Mouse (Mus musculus) liver, postnatal 0 days (tissue): ENCODE data around the gene Mocs1. TPM values are rescaled to one million over a fixed set of nuclear protein-coding genes. Genes with fewer than 3 reads are reported as not detected.

Experiments
- ATAC-seq: fragments of 200-750 bp; cut with Nextera tagmentation; 2 replicates; pipeline ENCODE4 v1.8.0; 2017; ENCODE audit warnings: mild to moderate bottlenecking, moderate library complexity
- DNase-seq: peaks from one replicate; pipeline ENCODE4 v3.0.0-alpha.2; 2016
- H3K27ac ChIP-seq: fragments of 300-500 bp; sonication (generic); 2 replicates; pipeline ENCODE4 v1.5.1; 2014; ENCODE audit warnings: antibody characterized with exemption, moderate library complexity, mild to moderate bottlenecking, low read depth
- H3K27me3 ChIP-seq: fragments of 300-500 bp; sonication (generic); 2 replicates; pipeline ENCODE4 v1.6.1; 2014; ENCODE audit warnings: low read length, control low read depth, mixed read lengths; ENCODE audit not compliant: insufficient read depth
- H3K36me3 ChIP-seq: fragments of 300-500 bp; sonication (generic); replicated peaks from 2 replicates; pipeline ENCODE4 v1.6.1; 2014; ENCODE audit warnings: mild to moderate bottlenecking, control low read depth, low read length, moderate library complexity, mixed read lengths; ENCODE audit not compliant: insufficient read depth
- H3K4me1 ChIP-seq: fragments of 300-500 bp; sonication (generic); 2 replicates; pipeline ENCODE4 v1.6.1; 2014; ENCODE audit warnings: antibody characterized with exemption, mild to moderate bottlenecking, control low read depth; ENCODE audit not compliant: insufficient read depth
- H3K4me2 ChIP-seq: fragments of 300-500 bp; sonication (generic); 2 replicates; pipeline ENCODE4 v1.6.1; 2014; ENCODE audit warnings: low read depth, mild to moderate bottlenecking, low read length, moderate library complexity, mixed read lengths
- H3K4me3 ChIP-seq: fragments of 300-500 bp; sonication (generic); 2 replicates; pipeline ENCODE4 v1.5.1; 2014; ENCODE audit warnings: low read depth, low read length
- H3K9ac ChIP-seq: fragments of 300-500 bp; sonication (generic); replicated peaks from 2 replicates; pipeline ENCODE4 v1.6.1; 2014; ENCODE audit warnings: mild to moderate bottlenecking, moderate library complexity
- H3K9me3 ChIP-seq: fragments of 300-500 bp; sonication (generic); 2 replicates; pipeline ENCODE4 v1.6.1; 2016; ENCODE audit warnings: mild to moderate bottlenecking, control low read depth, low read length, mixed read lengths
- CTCF ChIP-seq: sonication (generic); IDR thresholded peaks from 2 replicates; pipeline ENCODE4 v1.5.1; 2016; ENCODE audit warnings: antibody characterized with exemption, low read depth
- EP300 ChIP-seq: IDR thresholded peaks from 2 replicates; pipeline ENCODE4 v1.6.1; 2016; ENCODE audit warnings: antibody characterized with exemption, low read depth, mild to moderate bottlenecking
- WGBS: fragments of 180-500 bp; shearing (Covaris S2); extraction: QIAGEN DNeasy Blood & Tissue Kit; methylation state at CpG from one replicate; pipeline ENCODE4 v1.1.7; 2014; ENCODE audit not compliant: insufficient replicate concordance; 5-methylcytosine and 5-hydroxymethylcytosine counted together
- polyA plus RNA-seq: library from polyadenylated mRNA; unstranded; fragments of >200 nt; fragmentation: Nextera tagmentation; extraction: Ambion mirVana; gene quantifications from 2 replicates; pipeline ENCODE4 v1.2.1, GENCODE M21; 2015

The Mocs1 gene
- 8.8 and 11.8 TPM in 2 replicates for polyA plus RNA-seq

- ATAC-seq = peak; percentile 98
- Histone ChIP-seq H3K4me1 (peaks cover 37% of the 10 kb centered on the region), H3K27ac (peak within 1 kb of the TSS; percentile 93), H3K27me3 (no peaks in the 10 kb centered on the region), H3K4me3 (peak within 1 kb of the TSS; percentile 75), H3K9ac (peak within 1 kb of the TSS; percentile 91), H3K36me3 (peaks cover 4% of the 10 kb centered on the region), H3K4me2 (peak within 1 kb of the TSS; percentile 74), H3K9me3 (no peaks in the 10 kb centered on the region)
- under 1% methylated on average over 28 of the region's 28 CpGs for WGBS
- DNase-seq = peak; percentile 97
- TF ChIP-seq EP300 = peak; percentile 58; the same call in 1 of the 2 replicates
- TF ChIP-seq CTCF = 0 out of 2 replicates have a peak, but pooled peaks have one; percentile 7
Observed at GRCm38 (mm10) chr17:49428239-49428688, at the start of gene Mocs1. TSS of gene Mocs1 (plus strand) at chr17:49428362.

GRCm38 (mm10) chr17:49379645-49380044 lies 48.5 kb upstream of the Mocs1 start:
- Histone ChIP-seq H3K27ac (no peak overlapping the region), H3K4me2 (no peak overlapping the region), H3K36me3 (no peaks in the 10 kb centered on the region), H3K9ac (no peak overlapping the region), H3K4me1 (no peaks in the 10 kb centered on the region), H3K9me3 (no peaks in the 10 kb centered on the region), H3K4me3 (no peak overlapping the region), H3K27me3 (no peaks in the 10 kb centered on the region)
- ATAC-seq (no peak), DNase-seq (no peak)
- TF ChIP-seq EP300 = no peak
- no peak for TF ChIP-seq CTCF
- 74% methylated on average over 4 of the region's 4 CpGs for WGBS

GRCm38 (mm10) chr17:49384217-49384943 lies 43.8 kb upstream of the Mocs1 start:
- H3K4me2 ChIP-seq = no peak overlapping the region
- WGBS = 38% methylated on average over 6 of the region's 6 CpGs

GRCm38 (mm10) chr17:49387741-49388140 lies 40.4 kb upstream of the Mocs1 start:
- Histone ChIP-seq H3K27ac (no peak overlapping the region), H3K27me3 (no peaks in the 10 kb centered on the region), H3K4me3 (no peak overlapping the region), H3K4me1 (no peaks in the 10 kb centered on the region), H3K4me2 (no peak overlapping the region), H3K9ac (no peak overlapping the region), H3K36me3 (no peaks in the 10 kb centered on the region), H3K9me3 (0 out of 2 replicates have a peak, but pooled peaks cover 2% of the 10 kb centered on the region)
- ATAC-seq = no peak
- no peak for DNase-seq
- 74% methylated on average over 2 of the region's 2 CpGs for WGBS
- TF ChIP-seq CTCF = 0 out of 2 replicates have a peak, but pooled peaks have one; percentile 3
- no peak for TF ChIP-seq EP300

More at GRCm38 (mm10) chr17:49384217-49384943, 43.8 kb upstream of the Mocs1 start:
- ATAC-seq (no peak), DNase-seq (no peak)
- H3K36me3 ChIP-seq = no peaks in the 10 kb centered on the region
- no peak overlapping the region for H3K27ac ChIP-seq
- no peaks in the 10 kb centered on the region for H3K4me1 ChIP-seq
- H3K9me3 ChIP-seq = 0 out of 2 replicates have a peak, but pooled peaks cover 2% of the 10 kb centered on the region
- no peak overlapping the region for H3K9ac ChIP-seq
- no peak overlapping the region for H3K4me3 ChIP-seq
- H3K27me3 ChIP-seq = no peaks in the 10 kb centered on the region
- TF ChIP-seq EP300 = no peak
- no peak for TF ChIP-seq CTCF

- H3K4me1 ChIP-seq = no peaks in the 10 kb centered on the region
- no peaks in the 10 kb centered on the region for H3K27me3 ChIP-seq
- DNase-seq (no peak), ATAC-seq (no peak)
- H3K9ac ChIP-seq = no peak overlapping the region
- 0 out of 2 replicates have a peak, but pooled peaks cover under 1% of the 10 kb centered on the region for H3K9me3 ChIP-seq
- H3K27ac ChIP-seq = no peak overlapping the region
- H3K36me3 ChIP-seq = no peaks in the 10 kb centered on the region
- TF ChIP-seq EP300 (no peak), CTCF (no peak)
- no peak overlapping the region for H3K4me3 ChIP-seq
- 20% methylated on average over 1 of the region's 1 CpGs for WGBS
- no peak overlapping the region for H3K4me2 ChIP-seq
Observed at GRCm38 (mm10) chr17:49392751-49393150, 35.4 kb upstream of the Mocs1 start.

GRCm38 (mm10) chr17:49394836-49395235 lies 33.3 kb upstream of the Mocs1 start:
- Histone ChIP-seq H3K9ac (no peak overlapping the region), H3K4me2 (no peak overlapping the region), H3K36me3 (no peaks in the 10 kb centered on the region), H3K4me3 (no peak overlapping the region), H3K4me1 (no peaks in the 10 kb centered on the region), H3K27ac (no peak overlapping the region), H3K9me3 (no peaks in the 10 kb centered on the region), H3K27me3 (no peaks in the 10 kb centered on the region)
- ATAC-seq (no peak), DNase-seq (peak; percentile 29)
- TF ChIP-seq EP300 = no peak
- peak; percentile 59 for TF ChIP-seq CTCF
- 47% methylated on average over 1 of the region's 1 CpGs for WGBS
